Mouse (Mus musculus) T-helper 17 cell (primary cell): ENCODE results near the gene Pygo2.

Source experiments
- in situ Hi-C, 2 experiments: fragments of 300-600 bp; cut with MboI, MseI; formaldehyde crosslinking; loops; 1 replicate in 1 of 2; 2 replicates in 1 of 2; pipeline ENCODE4 v1.15.1; 2025; ENCODE audit warnings: high pct_unique_total_duplicates in 2 of 2

The Pygo2 gene

GRCm38 (mm10) chr3:89420421-89420820 lies 9.6 kb upstream of the Pygo2 start:
- in situ Hi-C loops, result no loop called here

DNA sequence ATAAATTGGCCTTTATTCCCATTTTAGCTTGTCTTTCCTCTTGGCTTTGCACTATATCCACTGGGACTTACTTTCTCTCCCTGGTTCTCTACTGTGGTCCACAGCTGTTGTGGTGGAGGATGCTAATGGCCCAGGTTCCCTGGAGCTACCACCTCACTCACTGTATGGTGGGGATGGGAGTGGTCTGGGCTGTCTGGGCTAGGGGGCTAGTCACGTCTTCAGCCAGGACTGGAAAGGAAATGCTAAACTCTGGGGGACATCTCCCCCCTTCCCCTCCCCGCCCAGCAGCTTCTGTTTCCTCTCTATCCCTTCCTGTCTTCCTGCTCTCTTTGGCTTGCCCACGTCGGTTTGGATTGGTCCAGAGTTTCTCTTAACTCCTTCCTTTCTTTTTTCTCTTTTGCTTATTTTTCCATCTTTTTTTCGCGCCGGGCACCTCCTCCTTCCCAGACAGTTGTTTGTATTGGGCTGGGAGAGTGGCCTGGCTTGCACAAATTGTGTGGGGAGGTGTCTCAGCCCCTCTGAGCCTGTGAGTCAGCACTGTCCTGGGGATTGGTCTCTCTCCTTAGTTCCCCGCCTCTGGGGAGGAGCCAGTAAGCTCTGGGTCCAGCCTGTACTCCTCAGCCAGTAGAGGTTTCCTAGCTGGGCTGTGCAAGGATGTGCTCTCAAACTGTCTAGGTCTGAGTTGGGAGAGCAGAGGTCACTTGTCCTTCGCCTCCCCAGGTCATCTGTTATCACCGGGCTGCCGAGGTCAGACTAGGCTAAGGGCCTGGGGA lies 8.8 kb upstream of the Pygo2 start:
- in situ Hi-C loops, result no loop called here

DNA sequence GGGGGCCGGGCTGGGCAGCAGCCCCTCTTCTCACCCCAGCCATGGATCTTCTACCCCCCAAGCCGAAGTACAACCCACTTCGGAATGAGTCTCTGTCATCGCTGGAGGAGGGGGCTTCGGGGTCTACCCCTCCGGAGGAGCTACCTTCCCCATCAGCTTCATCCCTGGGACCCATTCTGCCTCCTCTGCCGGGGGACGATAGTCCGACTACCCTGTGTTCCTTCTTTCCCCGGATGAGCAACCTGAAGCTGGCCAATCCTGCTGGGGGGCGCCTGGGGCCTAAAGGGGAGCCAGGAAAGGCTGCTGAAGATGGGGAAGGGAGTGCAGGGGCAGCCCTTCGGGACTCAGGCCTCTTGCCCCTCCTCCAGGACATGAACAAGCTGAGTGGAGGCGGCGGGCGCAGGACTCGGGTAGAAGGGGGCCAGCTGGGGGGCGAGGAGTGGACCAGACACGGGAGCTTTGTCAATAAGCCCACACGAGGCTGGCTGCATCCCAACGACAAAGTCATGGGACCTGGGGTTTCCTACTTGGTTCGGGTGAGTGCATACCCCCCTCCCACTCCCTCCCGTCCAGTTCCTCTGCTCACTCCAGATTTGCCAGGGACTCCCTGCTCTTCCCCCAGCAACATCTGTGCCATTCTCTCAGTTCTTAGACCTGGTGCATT lies 8.1 kb upstream of the Pygo2 start:
- in situ Hi-C loops, result no loop called here

- in situ Hi-C loops, result no loop called here
Observed at GRCm38 (mm10) chr3:89422556-89423205, 7.3 kb upstream of the Pygo2 start.

DNA sequence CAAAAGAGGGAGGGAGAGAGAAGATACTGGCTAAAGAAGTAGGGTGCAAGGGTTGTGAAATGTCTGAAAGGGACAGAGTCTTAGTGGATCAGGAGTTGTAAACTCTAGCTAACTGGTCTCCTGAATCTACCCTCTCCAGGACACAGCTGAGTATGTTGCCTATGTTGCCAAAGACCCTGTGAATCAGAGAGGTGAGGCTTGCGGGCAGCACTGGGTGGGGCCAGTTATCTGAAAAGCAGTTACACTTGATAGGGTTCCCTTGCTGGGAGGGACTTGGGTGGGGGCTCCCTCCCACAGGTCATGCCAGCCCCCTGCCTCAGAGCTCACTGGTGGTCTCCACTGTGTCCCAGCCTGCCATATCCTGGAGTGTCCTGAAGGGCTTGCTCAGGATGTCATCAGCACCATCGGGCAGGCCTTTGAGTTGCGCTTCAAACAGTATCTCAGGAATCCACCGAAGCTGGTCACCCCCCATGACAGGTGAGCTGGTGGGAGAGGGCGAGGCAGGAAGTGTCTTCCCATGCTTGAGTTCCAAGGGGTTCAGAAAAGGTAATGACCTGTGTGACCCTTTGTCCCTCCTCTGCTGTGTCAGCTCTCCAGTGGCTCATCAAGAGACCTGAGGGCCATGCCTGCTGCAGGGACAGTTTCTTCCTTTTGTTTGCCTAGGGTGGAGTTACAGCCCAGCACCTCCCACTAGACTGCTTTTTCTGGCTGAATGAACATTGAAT lies 5.4 kb upstream of the Pygo2 start:
- in situ Hi-C loops, result loop anchor here in 1 of 2 experiments (25.0 kb wide), 1 partner anchor 1462 kb away; the partner anchor contains the start of gene Nes

- in situ Hi-C loops, result loop anchor here in 1 of 2 experiments (25.0 kb wide), 1 partner anchor 1463 kb away; the partner anchor contains the start of gene Nes
Observed at GRCm38 (mm10) chr3:89425141-89425525, 4.9 kb upstream of the Pygo2 start.

DNA sequence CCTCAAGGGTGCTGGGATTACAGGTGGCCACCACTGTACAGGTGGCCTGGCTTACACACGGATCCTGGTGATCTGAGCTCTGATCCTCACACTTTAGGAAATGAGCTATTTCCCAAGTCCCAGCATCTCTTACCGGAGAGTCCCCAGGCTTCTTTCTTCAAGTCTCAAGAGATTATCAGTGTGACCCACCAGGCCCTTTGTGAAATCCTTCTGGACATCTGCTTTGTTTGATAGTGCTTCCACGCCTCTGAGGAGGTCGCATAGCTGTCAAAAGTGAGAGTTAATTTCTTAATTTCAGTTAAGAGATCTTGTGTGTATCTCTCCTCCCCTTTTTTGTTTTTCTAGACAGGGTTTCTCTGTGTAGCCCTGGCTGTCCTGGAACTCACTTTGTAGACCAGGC lies 4.1 kb upstream of the Pygo2 start:
- in situ Hi-C loops, result loop anchor here in 1 of 2 experiments (25.0 kb wide), 1 partner anchor 1464 kb away; the partner anchor contains the start of gene Nes

DNA sequence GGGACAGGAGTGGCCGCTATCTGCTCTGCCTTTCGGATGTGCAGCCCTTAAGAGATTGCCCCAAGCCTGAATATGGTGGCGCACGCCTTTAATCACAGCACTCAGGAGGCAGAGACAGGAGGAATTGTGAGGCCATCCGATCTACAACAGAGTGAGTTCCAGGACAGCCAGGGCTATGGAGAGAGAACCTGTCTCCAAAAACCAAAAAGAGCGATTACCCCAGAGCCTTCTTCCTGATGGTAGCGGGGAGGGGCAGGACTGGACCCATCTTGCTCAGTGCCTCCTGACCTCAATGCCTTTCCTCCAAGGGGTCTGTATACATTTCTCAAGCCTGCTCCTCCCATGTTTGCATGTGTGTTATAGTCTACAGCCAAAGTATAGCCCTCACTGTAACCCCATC lies 993 bp upstream of the Pygo2 start:
- in situ Hi-C loops, result loop anchor here in 1 of 2 experiments (25.0 kb wide), 1 partner anchor 1467 kb away; the partner anchor contains the start of gene Nes

DNA sequence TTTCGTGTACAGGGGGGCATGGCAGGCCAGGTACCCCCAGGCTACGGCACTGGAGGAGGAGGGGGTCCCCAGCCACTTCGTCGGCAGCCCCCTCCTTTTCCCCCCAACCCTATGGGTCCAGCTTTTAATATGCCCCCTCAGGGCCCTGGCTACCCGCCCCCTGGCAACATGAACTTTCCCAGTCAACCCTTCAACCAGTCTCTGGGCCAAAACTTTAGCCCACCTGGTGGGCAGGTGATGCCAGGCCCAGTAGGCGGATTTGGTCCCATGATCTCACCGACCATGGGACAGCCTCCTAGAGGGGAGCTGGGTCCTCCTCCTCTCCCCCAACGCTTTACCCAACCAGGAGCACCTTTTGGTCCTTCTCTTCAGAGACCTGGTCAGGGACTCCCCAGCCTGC lies 2.6 kb downstream of the Pygo2 start:
- in situ Hi-C loops, result loop anchor here in 1 of 2 experiments (25.0 kb wide), 1 partner anchor 1470 kb away; the partner anchor contains the start of gene Nes

- in situ Hi-C loops, result loop anchor here in 1 of 2 experiments (25.0 kb wide), 1 partner anchor 1472 kb away; the partner anchor contains the start of gene Nes
Observed at GRCm38 (mm10) chr3:89434532-89434931, 4.5 kb downstream of the Pygo2 start.

DNA sequence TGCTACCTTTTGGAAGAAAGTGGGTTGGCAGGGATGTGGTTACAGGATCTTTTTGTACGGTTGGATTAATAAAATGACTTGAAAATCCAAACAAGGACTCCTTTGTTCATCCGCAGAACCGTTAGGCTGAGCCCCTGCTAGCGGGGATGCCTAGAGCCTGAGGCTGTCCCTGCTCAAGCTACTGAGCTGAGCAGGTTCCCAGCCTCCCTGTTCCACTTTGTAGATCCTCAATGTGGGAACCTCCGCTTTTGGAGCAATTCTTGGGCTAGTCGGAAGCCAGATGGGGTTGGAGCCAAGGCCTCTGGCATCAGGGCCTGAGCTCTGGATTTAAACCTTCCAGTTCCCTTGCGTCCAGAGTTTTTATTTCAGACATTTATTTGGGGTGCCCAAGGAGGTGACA lies 5.0 kb downstream of the Pygo2 start:
- in situ Hi-C loops, result loop anchor here in 1 of 2 experiments (25.0 kb wide), 1 partner anchor 1473 kb away; the partner anchor contains the start of gene Nes

DNA sequence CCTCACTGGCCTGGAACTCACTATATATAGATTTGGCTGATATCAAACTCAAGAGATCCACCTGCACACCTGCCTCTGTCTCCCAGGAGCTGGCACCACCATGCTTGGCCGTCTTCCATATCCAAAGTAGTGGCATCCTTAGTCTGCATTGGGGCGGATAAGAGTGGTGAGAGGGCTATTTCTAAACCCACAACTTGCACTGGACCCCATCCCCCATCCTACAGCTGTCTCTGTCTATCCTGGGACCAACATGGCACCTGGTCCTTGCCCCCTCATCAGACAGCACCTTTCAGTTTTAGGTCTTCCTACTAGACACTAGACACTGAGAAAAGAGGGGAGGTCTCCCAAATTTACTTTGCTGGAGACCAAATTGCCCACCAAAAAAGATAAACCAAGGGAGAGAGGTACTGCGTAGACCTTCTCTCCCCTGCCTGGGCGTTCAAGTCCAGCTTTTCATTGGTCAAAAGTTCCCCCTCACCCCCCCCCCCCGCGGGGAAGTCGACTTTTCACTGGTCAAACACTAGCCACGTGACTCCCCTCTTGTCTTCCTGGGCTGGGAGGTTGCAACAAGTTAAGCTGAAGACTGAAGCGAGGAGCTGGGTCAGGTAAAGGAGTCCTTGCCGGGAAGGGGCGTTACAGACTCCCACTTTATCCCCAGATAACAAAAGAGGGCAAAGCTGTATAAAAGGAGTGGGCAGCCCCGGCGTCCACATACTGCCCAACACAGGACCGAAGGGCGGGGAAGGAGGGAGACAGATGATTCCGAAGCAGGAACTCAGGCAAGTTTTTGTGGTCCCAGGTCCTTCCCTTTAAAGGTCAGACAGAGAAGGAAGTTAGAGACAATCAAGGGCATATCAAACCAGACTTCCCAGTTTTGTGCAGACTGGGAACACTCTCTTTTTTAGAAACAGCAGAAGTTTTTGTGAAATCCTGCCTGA lies 6.4 kb downstream of the Pygo2 start, which contains the start of gene Pbxip1:
Gene Pbxip1, plus strand, starts transcription at position 531 of the 938 bp plus-strand sequence.
- in situ Hi-C loops, result loop anchor here in 1 of 2 experiments (25.0 kb wide), 1 partner anchor 1474 kb away; the partner anchor contains the start of gene Nes

DNA sequence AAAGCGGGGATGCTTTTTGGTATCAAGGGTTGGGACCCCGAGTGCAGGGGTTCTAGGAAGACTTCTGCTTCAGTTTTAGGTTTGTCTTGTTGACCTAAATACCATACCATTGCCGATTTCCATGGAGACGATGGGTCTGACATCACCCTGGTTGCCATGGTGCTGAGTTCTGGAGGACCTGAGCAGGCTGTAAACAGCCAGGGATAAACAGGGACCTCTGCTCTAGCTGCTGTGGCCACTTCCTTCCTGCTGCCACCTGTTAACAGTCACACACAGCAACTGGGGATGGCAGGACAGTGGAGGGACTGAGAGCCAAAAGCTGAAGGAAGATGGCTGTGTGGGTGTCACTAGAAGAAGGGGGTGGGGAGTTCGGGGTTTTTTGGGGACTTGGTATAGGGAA lies 7.3 kb downstream of the Pygo2 start:
- in situ Hi-C loops, result loop anchor here in 1 of 2 experiments (25.0 kb wide), 1 partner anchor 1475 kb away; the partner anchor contains the start of gene Nes

- in situ Hi-C loops, result loop anchor here in 1 of 2 experiments (25.0 kb wide), 1 partner anchor 1478 kb away; the partner anchor contains the start of gene Nes
Observed at GRCm38 (mm10) chr3:89440691-89441090, 10.7 kb downstream of the Pygo2 start.

GRCm38 (mm10) chr3:89448720-89449537 lies 18.9 kb downstream of the Pygo2 start:
- in situ Hi-C loops, result loop anchor here (5.0 to 25.0 kb wide), 2 partner anchors 33 to 1487 kb away; partner anchors contain the start of gene Nes (in 1 of the 2)

DNA sequence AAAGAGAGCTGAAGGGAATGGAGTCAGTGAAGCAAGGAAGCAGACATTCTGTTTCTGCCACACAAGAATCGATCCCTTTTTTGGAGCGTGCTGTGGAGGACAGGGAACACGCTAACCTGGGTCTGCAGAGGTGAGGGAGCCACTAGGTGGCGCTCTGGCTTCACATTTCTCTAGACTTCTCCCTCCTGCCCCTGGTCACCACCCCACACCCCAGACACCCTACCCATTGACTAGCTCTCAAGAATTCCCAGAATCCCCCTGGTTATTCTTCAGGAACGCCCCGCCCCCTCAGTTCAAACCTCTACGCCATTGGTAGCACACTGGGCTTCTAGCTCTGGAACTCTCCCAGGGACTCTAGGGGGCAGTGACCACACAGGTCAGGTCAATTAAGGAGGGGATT lies 19.5 kb downstream of the Pygo2 start:
- in situ Hi-C loops, result loop anchor here (5.0 to 25.0 kb wide), 2 partner anchors 33 to 1487 kb away; partner anchors contain the start of gene Nes (in 1 of the 2)

DNA sequence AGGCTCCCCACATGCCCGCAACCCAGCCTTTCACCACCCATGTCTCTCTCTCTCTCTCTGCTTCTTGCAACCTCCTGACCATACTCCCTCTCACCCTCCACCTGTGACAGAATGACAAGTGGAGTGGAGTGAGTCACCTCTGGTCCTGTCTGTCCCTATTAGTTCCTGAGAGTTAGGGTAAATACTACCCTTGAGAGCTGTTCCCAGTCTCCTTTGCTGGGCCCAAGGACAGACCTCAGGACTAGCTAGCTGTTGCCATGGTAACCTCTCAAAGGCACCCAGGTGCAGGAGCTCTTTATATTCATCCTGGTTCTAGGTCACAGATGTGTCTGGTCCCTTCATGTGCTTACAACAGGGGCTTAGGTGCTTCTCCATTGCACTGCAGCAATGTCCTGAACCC lies 21.9 kb downstream of the Pygo2 start:
- in situ Hi-C loops, result no loop called here

GRCm38 (mm10) chr3:89454401-89455177 lies 24.6 kb downstream of the Pygo2 start, which contains the start of gene Pmvk:
Gene Pmvk (plus strand): TSS chr3:89454541.
- in situ Hi-C loops, result no loop called here
